In genomic region chr9:48459391-48459790, GRCm38 (mm10) we compare ENCODE assay signal across 35 mouse cellular contexts.
"Had no signal": no experiment of that assay in that cellular context is flagged by ENCODE, and none has a peak within 500 bp of the region (broad histone marks: within the 10 kb centered on the region; RNA-seq: fewer than 3 reads in every experiment).

No protein-coding gene starts in this region.

- H3K9ac ChIP-seq: heart, embryonic 12.5 days; heart, embryonic 13.5 days; heart, embryonic 15.5 days; hindbrain, embryonic 12.5 days; hindbrain, embryonic 13.5 days; hindbrain, embryonic 14.5 days; hindbrain, embryonic 15.5 days; intestine, embryonic 15.5 days; kidney, embryonic 15.5 days had no signal

- H3K9me3 ChIP-seq: heart, embryonic 10.5 days; heart, embryonic 12.5 days; heart, embryonic 13.5 days; heart, embryonic 15.5 days; hindbrain, embryonic 10.5 days; hindbrain, embryonic 12.5 days; hindbrain, embryonic 13.5 days; hindbrain, embryonic 15.5 days; intestine, embryonic 15.5 days; kidney, embryonic 15.5 days had no signal

- H3K4me1 ChIP-seq: heart, embryonic 10.5 days; heart, embryonic 12.5 days; heart, embryonic 13.5 days; heart, embryonic 15.5 days; hindbrain, embryonic 10.5 days; hindbrain, embryonic 12.5 days; hindbrain, embryonic 13.5 days; hindbrain, embryonic 15.5 days; intestine, embryonic 15.5 days; kidney, embryonic 15.5 days had no signal

- H3K4me2 ChIP-seq: heart, embryonic 11.5 days; heart, embryonic 12.5 days; heart, embryonic 13.5 days; heart, embryonic 15.5 days; hindbrain, embryonic 12.5 days; hindbrain, embryonic 13.5 days; hindbrain, embryonic 14.5 days; hindbrain, embryonic 15.5 days; intestine, embryonic 15.5 days; kidney, embryonic 15.5 days had no signal

- H3K27me3 ChIP-seq: heart, embryonic 12.5 days; heart, embryonic 13.5 days; heart, embryonic 15.5 days; hindbrain, embryonic 12.5 days; hindbrain, embryonic 13.5 days; hindbrain, embryonic 15.5 days; intestine, embryonic 15.5 days; kidney, embryonic 15.5 days had no signal

- H3K36me3 ChIP-seq: heart, embryonic 10.5 days; heart, embryonic 12.5 days; heart, embryonic 13.5 days; heart, embryonic 15.5 days; hindbrain, embryonic 10.5 days; hindbrain, embryonic 12.5 days; hindbrain, embryonic 13.5 days; hindbrain, embryonic 15.5 days; intestine, embryonic 15.5 days; kidney, embryonic 15.5 days had no signal

- DNase-seq: heart, postnatal 10 days; heart, postnatal 14 days; heart, postnatal 36 days; heart, postnatal 4 days; kidney, adult 11 months; kidney, adult 18-20 months; kidney, adult 2 months; kidney, adult 8-10 months; kidney, adult 9 months; kidney, postnatal 10 days; kidney, postnatal 14 days; kidney, postnatal 25 days; kidney, postnatal 36 days; kidney, postnatal 4 days; layer of hippocampus, adult 9-11 months; layer of hippocampus, postnatal 36 days had no signal

- ATAC-seq: hindbrain, embryonic 16.5 days; hindbrain, postnatal 0 days; inflammation-experienced regulatory T-cells, adult 6 months; intestine, embryonic 15.5 days; intestine, postnatal 0 days had no signal

- H3K27ac ChIP-seq: heart, embryonic 10.5 days; heart, embryonic 13.5 days; heart, embryonic 15.5 days; hindbrain, embryonic 10.5 days; hindbrain, embryonic 12.5 days; hindbrain, embryonic 13.5 days; hindbrain, embryonic 14.5 days; hindbrain, embryonic 15.5 days; hindbrain, postnatal 0 days; intestine, embryonic 15.5 days; kidney, embryonic 15.5 days; kidney, postnatal 0 days; layer of hippocampus, adult 2 months; left cerebral cortex, adult 2 months had no signal

- H3K4me3 ChIP-seq: heart, embryonic 10.5 days; heart, embryonic 12.5 days; heart, embryonic 13.5 days; heart, embryonic 15.5 days; hindbrain, embryonic 10.5 days; hindbrain, embryonic 12.5 days; hindbrain, embryonic 13.5 days; hindbrain, embryonic 15.5 days; intestine, embryonic 15.5 days; kidney, embryonic 15.5 days; layer of hippocampus, adult 2 months; left cerebral cortex, adult 2 months had no signal
